Mouse (Mus musculus): Measurements from ENCODE around the gene Olfr318. TPM values are rescaled to one million over a fixed set of nuclear protein-coding genes. Genes with fewer than 3 reads are reported as not detected.

The Olfr318 gene
- polyA plus RNA-seq, 1 experiment from 2014 or later, result not detected

DNA sequence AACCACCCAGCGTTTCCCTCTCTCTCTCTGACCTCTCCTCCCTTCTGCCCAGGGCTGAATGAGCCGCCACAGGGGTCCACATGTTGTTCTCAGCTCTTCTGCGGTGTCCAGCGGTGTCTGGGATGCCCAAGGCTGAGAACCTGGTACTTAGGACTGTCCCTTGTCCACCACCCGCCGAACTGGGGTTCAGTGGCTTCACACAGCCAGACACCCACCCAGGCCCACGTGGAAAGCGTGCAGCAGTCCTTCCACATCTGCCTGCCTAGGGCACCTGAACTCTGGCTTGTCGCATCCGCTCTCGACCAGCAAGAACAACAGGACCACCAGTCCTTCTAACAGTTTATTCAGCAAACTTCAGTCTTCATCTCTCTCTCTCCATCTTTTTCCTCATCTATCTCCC is 14.7 kb downstream of the Olfr318 start:
- Histone ChIP-seq H3K4me3 (replicated peaks; ENCODE audit: low read length) (no peak overlapping the region), H3K4me1 (replicated peaks; ENCODE audit: control insufficient read depth, insufficient read depth, low read length) (no peaks in the 10 kb centered on the region), H3K27ac (no peak overlapping the region), H3K4me2 (replicated peaks) (no peak overlapping the region), H3K36me3 (replicated peaks; ENCODE audit: control insufficient read depth, insufficient read depth) (no peaks in the 10 kb centered on the region), H3K27me3 (ENCODE audit: control insufficient read depth, insufficient read depth, low read length) (no peaks in the 10 kb centered on the region), H3K9ac (no peak overlapping the region), H3K9me3 (ENCODE audit: control insufficient read depth, low read length) (no peaks in the 10 kb centered on the region)
- ATAC-seq (ENCODE audit: low FRiP score), result no peak
- 85% methylated on average over 11 of the region's 11 CpGs for WGBS
- DNase-seq (ENCODE audit: low spot score), result no peak

DNA sequence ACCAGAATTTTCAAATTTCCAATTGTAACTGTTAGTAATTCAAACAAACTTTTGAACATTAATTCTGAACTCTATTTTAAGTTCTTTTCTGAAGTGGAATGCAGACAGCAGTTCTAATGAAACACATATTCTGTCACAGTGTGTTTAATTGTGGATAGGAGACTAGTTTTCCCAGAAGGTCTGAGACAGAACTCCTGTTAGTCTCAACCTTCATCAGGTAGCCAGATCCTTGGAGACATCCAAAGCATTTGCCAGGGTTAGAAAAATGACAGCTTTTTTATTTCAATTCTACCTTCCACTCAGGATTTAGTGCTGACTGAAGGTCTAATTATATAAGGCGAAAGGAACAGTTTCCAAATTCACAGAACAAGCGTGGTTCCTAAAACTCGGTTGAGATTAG is 25.0 kb downstream of the Olfr318 start, which contains the start of gene Olfr319:
Gene Olfr319 (plus strand): TSS at position 301 of the 400 bp plus-strand sequence.
- Histone ChIP-seq H3K4me3 (replicated peaks; ENCODE audit: low read length) (no peak within 1 kb of the TSS), H3K27ac (no peak within 1 kb of the TSS), H3K9ac (no peak within 1 kb of the TSS), H3K4me1 (replicated peaks; ENCODE audit: control insufficient read depth, insufficient read depth, low read length) (no peaks in the 10 kb centered on the region), H3K9me3 (ENCODE audit: control insufficient read depth, low read length) (peaks cover 11% of the 10 kb centered on the region; the same call in 1 of the 2 replicates), H3K36me3 (replicated peaks; ENCODE audit: control insufficient read depth, insufficient read depth) (no peaks in the 10 kb centered on the region), H3K4me2 (replicated peaks) (no peak within 1 kb of the TSS), H3K27me3 (ENCODE audit: control insufficient read depth, insufficient read depth, low read length) (no peaks in the 10 kb centered on the region)
- DNase-seq (ENCODE audit: low spot score), result no peak
- 93% methylated on average over 3 of the region's 3 CpGs for WGBS
- ATAC-seq (ENCODE audit: low FRiP score), result no peak

DNA sequence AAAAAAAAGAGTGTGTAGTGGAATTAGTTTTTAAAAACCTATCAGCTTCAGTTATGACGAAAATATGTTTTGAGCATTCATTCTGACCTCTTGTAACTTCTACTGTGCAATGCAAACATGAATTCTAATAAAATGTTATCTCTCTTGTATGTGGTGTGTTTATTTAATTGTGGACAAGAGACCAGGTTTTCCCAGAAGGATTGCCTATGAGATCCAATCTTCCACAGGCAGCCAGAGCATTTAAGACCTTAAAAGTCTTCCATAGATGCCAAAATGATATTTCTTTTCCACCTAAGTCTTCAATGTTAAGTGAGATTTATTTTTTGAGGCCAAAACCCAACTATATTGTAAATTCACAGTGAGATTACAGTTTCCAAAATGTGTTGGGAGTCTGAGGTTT is 43.0 kb downstream of the Olfr318 start, which contains the start of gene Olfr320:
Gene Olfr320 (plus strand): TSS at position 301 of the 400 bp plus-strand sequence.
- no peaks in the 10 kb centered on the region for H3K9me3 ChIP-seq (ENCODE audit: control insufficient read depth, low read length)
- ATAC-seq (ENCODE audit: low FRiP score), result no peak

DNA sequence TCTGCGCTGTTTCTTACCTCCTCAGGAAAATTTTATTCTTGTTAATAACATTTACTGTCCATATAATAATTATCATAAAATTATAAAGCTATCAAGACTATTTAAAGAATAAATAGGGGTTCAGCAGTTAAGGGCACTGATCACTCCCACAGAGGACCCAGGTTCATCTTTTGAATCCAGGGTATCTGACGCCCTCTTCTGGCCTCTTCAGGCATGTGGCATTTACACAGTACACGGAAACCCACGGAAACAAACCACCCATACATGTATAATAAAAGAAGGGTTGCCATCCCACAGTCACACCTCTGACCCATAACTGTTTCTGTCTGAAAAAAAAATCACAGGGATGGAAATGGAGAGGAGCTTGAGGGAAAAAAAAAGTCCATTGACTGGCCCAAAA is 52.0 kb downstream of the Olfr318 start:
- Histone ChIP-seq H3K4me3 (replicated peaks; ENCODE audit: low read length) (no peak overlapping the region), H3K36me3 (replicated peaks; ENCODE audit: control insufficient read depth, insufficient read depth) (no peaks in the 10 kb centered on the region), H3K9ac (no peak overlapping the region), H3K27me3 (ENCODE audit: control insufficient read depth, insufficient read depth, low read length) (no peaks in the 10 kb centered on the region), H3K4me2 (replicated peaks) (no peak overlapping the region), H3K4me1 (replicated peaks; ENCODE audit: control insufficient read depth, insufficient read depth, low read length) (no peaks in the 10 kb centered on the region), H3K27ac (no peak overlapping the region), H3K9me3 (ENCODE audit: control insufficient read depth, low read length) (no peaks in the 10 kb centered on the region)
- 59% methylated on average over 4 of the region's 4 CpGs for WGBS
- DNase-seq (ENCODE audit: low spot score) (no peak), ATAC-seq (ENCODE audit: low FRiP score) (no peak)

More for the DNA sequence above, 43.0 kb downstream of the Olfr318 start, which contains the start of gene Olfr320:
- H3K27ac ChIP-seq, result no peak within 1 kb of the TSS
- no peak for DNase-seq (ENCODE audit: low spot score)
- 89% methylated on average over 1 of the region's 1 CpGs for WGBS
- no peak within 1 kb of the TSS for H3K4me3 ChIP-seq (replicated peaks; ENCODE audit: low read length)
- H3K27me3 ChIP-seq (ENCODE audit: control insufficient read depth, insufficient read depth, low read length), result no peaks in the 10 kb centered on the region
- H3K36me3 ChIP-seq (replicated peaks; ENCODE audit: control insufficient read depth, insufficient read depth), result no peaks in the 10 kb centered on the region
- no peak within 1 kb of the TSS for H3K4me2 ChIP-seq (replicated peaks)
- H3K4me1 ChIP-seq (replicated peaks; ENCODE audit: control insufficient read depth, insufficient read depth, low read length), result no peaks in the 10 kb centered on the region
- H3K9ac ChIP-seq, result no peak within 1 kb of the TSS

DNA sequence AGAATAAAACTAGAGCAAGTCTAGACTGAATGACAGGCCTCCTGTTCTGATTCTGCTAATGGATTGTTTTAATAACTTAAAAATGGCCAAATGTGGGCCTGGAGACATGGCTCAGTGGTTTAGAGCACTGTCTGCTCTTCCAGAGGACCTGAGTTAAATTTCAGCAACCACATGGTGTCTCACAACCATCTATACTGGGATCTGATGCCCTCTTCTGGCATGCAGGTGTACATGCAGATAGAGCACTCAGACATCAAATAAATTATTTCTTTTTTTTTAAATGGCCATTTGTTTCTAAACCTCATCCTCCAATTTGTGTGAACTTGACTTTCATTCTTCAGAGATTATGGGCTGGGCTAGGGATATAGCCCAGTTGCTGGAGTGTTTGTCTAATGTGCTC is 54.6 kb downstream of the Olfr318 start:
- Histone ChIP-seq H3K4me2 (replicated peaks) (no peak overlapping the region), H3K36me3 (replicated peaks; ENCODE audit: control insufficient read depth, insufficient read depth) (no peaks in the 10 kb centered on the region), H3K27ac (no peak overlapping the region), H3K27me3 (ENCODE audit: control insufficient read depth, insufficient read depth, low read length) (no peaks in the 10 kb centered on the region), H3K9ac (no peak overlapping the region), H3K4me1 (replicated peaks; ENCODE audit: control insufficient read depth, insufficient read depth, low read length) (no peaks in the 10 kb centered on the region), H3K9me3 (ENCODE audit: control insufficient read depth, low read length) (no peaks in the 10 kb centered on the region), H3K4me3 (replicated peaks; ENCODE audit: low read length) (no peak overlapping the region)
- DNase-seq (ENCODE audit: low spot score) (no peak), ATAC-seq (ENCODE audit: low FRiP score) (no peak)

Other genes starting within 250 kb of the Olfr318 start
- gene Olfr332, start 231.5 kb downstream of the Olfr318 start, polyA plus RNA-seq (2014; fragmentation: Nextera tagmentation; extraction: Ambion mirVana), result not detected in 2 replicates
- not detected in 2 replicates for gene Olfr331, start 221.4 kb downstream of the Olfr318 start, polyA plus RNA-seq (2014; fragmentation: Nextera tagmentation; extraction: Ambion mirVana)
- gene Olfr330, start 189.2 kb downstream of the Olfr318 start, polyA plus RNA-seq (2014; fragmentation: Nextera tagmentation; extraction: Ambion mirVana), result not detected in 2 replicates
- gene Olfr329-ps, start 177.6 kb downstream of the Olfr318 start, polyA plus RNA-seq (2014; fragmentation: Nextera tagmentation; extraction: Ambion mirVana), result 0.12 TPM in 1 of 2 replicates, not detected in the other
- 0.12 TPM in 1 of 2 replicates, not detected in the other for gene Olfr328, start 168.4 kb downstream of the Olfr318 start, polyA plus RNA-seq (2014; fragmentation: Nextera tagmentation; extraction: Ambion mirVana)
- not detected in 2 replicates for gene Olfr224, start 153.5 kb downstream of the Olfr318 start, polyA plus RNA-seq (2014; fragmentation: Nextera tagmentation; extraction: Ambion mirVana)
- not detected in 2 replicates for gene Olfr325, start 146.3 kb downstream of the Olfr318 start, polyA plus RNA-seq (2014; fragmentation: Nextera tagmentation; extraction: Ambion mirVana)
- gene Olfr324, start 128.9 kb downstream of the Olfr318 start, polyA plus RNA-seq (2014; fragmentation: Nextera tagmentation; extraction: Ambion mirVana), result 0.25 TPM in 1 of 2 replicates, not detected in the other
- gene 2210407C18Rik, start 107.9 kb downstream of the Olfr318 start, polyA plus RNA-seq (2014; fragmentation: Nextera tagmentation; extraction: Ambion mirVana), result not detected in 2 replicates
- not detected in 2 replicates for gene Olfr323, start 93.5 kb downstream of the Olfr318 start, polyA plus RNA-seq (2014; fragmentation: Nextera tagmentation; extraction: Ambion mirVana)
- gene Trim58, start 83.5 kb downstream of the Olfr318 start, polyA plus RNA-seq (2014; fragmentation: Nextera tagmentation; extraction: Ambion mirVana), result 0.20 TPM in 1 of 2 replicates, not detected in the other
- not detected in 2 replicates for gene Olfr322, start 65.2 kb downstream of the Olfr318 start, polyA plus RNA-seq (2014; fragmentation: Nextera tagmentation; extraction: Ambion mirVana)
- gene Olfr320, start 42.9 kb downstream of the Olfr318 start, polyA plus RNA-seq (2014; fragmentation: Nextera tagmentation; extraction: Ambion mirVana), result not detected in 2 replicates
- gene Olfr319, start 24.9 kb downstream of the Olfr318 start, polyA plus RNA-seq (2014; fragmentation: Nextera tagmentation; extraction: Ambion mirVana), result not detected in 2 replicates
- 0.09 and 0.12 TPM in 2 replicates for gene Olfr317, start 15.2 kb upstream of the Olfr318 start, polyA plus RNA-seq (2014; fragmentation: Nextera tagmentation; extraction: Ambion mirVana)
- gene Olfr316, start 28.7 kb upstream of the Olfr318 start, polyA plus RNA-seq (2014; fragmentation: Nextera tagmentation; extraction: Ambion mirVana), result not detected in 2 replicates
- not detected in 2 replicates for gene Olfr315, start 49.2 kb upstream of the Olfr318 start, polyA plus RNA-seq (2014; fragmentation: Nextera tagmentation; extraction: Ambion mirVana)
- not detected in 2 replicates for gene Olfr314, start 58.9 kb upstream of the Olfr318 start, polyA plus RNA-seq (2014; fragmentation: Nextera tagmentation; extraction: Ambion mirVana)
- gene Fam183b, start 77.9 kb upstream of the Olfr318 start, polyA plus RNA-seq (2014; fragmentation: Nextera tagmentation; extraction: Ambion mirVana), result 6.5 and 9.4 TPM in 2 replicates
- gene Olfr313, start 91.0 kb upstream of the Olfr318 start, polyA plus RNA-seq (2014; fragmentation: Nextera tagmentation; extraction: Ambion mirVana), result not detected in 2 replicates
- not detected in 2 replicates for gene Olfr312, start 105.2 kb upstream of the Olfr318 start, polyA plus RNA-seq (2014; fragmentation: Nextera tagmentation; extraction: Ambion mirVana)
- gene Olfr311, start 115.2 kb upstream of the Olfr318 start, polyA plus RNA-seq (2014; fragmentation: Nextera tagmentation; extraction: Ambion mirVana), result not detected in 2 replicates
- gene Gm12258, start 123.1 kb upstream of the Olfr318 start, polyA plus RNA-seq (2014; fragmentation: Nextera tagmentation; extraction: Ambion mirVana), result 24.2 and 25.7 TPM in 2 replicates
- 13.6 and 14.6 TPM in 2 replicates for gene 2810021J22Rik, start 143.2 kb upstream of the Olfr318 start, polyA plus RNA-seq (2014; fragmentation: Nextera tagmentation; extraction: Ambion mirVana)
- gene Zfp39, start 180.2 kb upstream of the Olfr318 start, polyA plus RNA-seq (2014; fragmentation: Nextera tagmentation; extraction: Ambion mirVana), result 8.7 and 9.8 TPM in 2 replicates
- not detected in 2 replicates for gene Btnl10, start 193.9 kb upstream of the Olfr318 start, polyA plus RNA-seq (2014; fragmentation: Nextera tagmentation; extraction: Ambion mirVana)
- 682 and 743 TPM in 2 replicates for gene Rnf187, start 214.9 kb upstream of the Olfr318 start, polyA plus RNA-seq (2014; fragmentation: Nextera tagmentation; extraction: Ambion mirVana)
- 109 and 138 TPM in 2 replicates for gene Hist3h2ba, start 224.9 kb upstream of the Olfr318 start, polyA plus RNA-seq (2014; fragmentation: Nextera tagmentation; extraction: Ambion mirVana)
- 86.9 and 94.9 TPM in 2 replicates for gene Hist3h2a, start 230.7 kb upstream of the Olfr318 start, polyA plus RNA-seq (2014; fragmentation: Nextera tagmentation; extraction: Ambion mirVana)
- 0.76 and 1.1 TPM in 2 replicates for gene Trim17, start 230.7 kb upstream of the Olfr318 start, polyA plus RNA-seq (2014; fragmentation: Nextera tagmentation; extraction: Ambion mirVana)

Data from hindbrain, embryonic 14.5 days (tissue).